Mouse (Mus musculus) erythroblast, adult 5-6 weeks (primary cell): ENCODE data around the gene Sec1. TPM values are rescaled to one million over a fixed set of nuclear protein-coding genes. Genes with fewer than 3 reads are reported as not detected.
A peak's percentile ranks its signal among the peaks of the same experiment; 100 is the strongest.

ENCODE experiments used
- ATAC-seq: replicated peaks from 2 replicates; pipeline ENCODE4 v1.8.0; 2016; ENCODE audit warnings: moderate number of reproducible peaks, mild to moderate bottlenecking, moderate TSS enrichment, inconsistent platforms; ENCODE audit not compliant: poor library complexity, low FRiP score, severe bottlenecking
- total RNA-seq, 2 experiments: library from RNA; stranded (forward) in 1 of 2; stranded (reverse) in 1 of 2; fragments of 150-400 nt in 1 of 2; fragments of 200-764, 138-1000 nt in 1 of 2; gene quantifications; 2 replicates each; pipeline versions ENCODE4 v1.2.3 to v1.2.4; 2015 to 2017; ENCODE audit warnings: low replicate concordance in 2 of 2

Sec1 gene
- total RNA-seq, 2 experiments from 2014 or later: not detected

GRCm38 (mm10) chr7:45706721-45707241 lies 12.6 kb upstream of the Sec1 start:
- ATAC-seq: no peak

GRCm38 (mm10) chr7:45705873-45706281 lies 11.7 kb upstream of the Sec1 start:
- ATAC-seq: no peak

- ATAC-seq: no peak
Measured at GRCm38 (mm10) chr7:45705443-45705864, 11.3 kb upstream of the Sec1 start.

- ATAC-seq: peak; percentile 77
Measured at GRCm38 (mm10) chr7:45704730-45705442, 10.7 kb upstream of the Sec1 start, which contains the start of gene Dbp. TSS of gene Dbp (plus strand) at chr7:45705088.

- no peak for ATAC-seq
Measured at GRCm38 (mm10) chr7:45704046-45704559, 9.9 kb upstream of the Sec1 start.

- ATAC-seq: no peak
Measured at GRCm38 (mm10) chr7:45703521-45704033, 9.4 kb upstream of the Sec1 start.

- no peak for ATAC-seq
Measured at GRCm38 (mm10) chr7:45702809-45703520, 8.8 kb upstream of the Sec1 start.

GRCm38 (mm10) chr7:45702316-45702715 lies 8.1 kb upstream of the Sec1 start:
- ATAC-seq: no peak

- no peak for ATAC-seq
Measured at GRCm38 (mm10) chr7:45701607-45702006, 7.4 kb upstream of the Sec1 start.

GRCm38 (mm10) chr7:45701072-45701471 lies 6.9 kb upstream of the Sec1 start:
- no peak for ATAC-seq

- ATAC-seq: no peak
Measured at GRCm38 (mm10) chr7:45700301-45701015, 6.3 kb upstream of the Sec1 start.

GRCm38 (mm10) chr7:45699523-45700141 lies 5.4 kb upstream of the Sec1 start, which contains the start of gene Car11:
TSS of gene Car11 (plus strand) at chr7:45699843.
- ATAC-seq: no peak

- no peak for ATAC-seq
Measured at GRCm38 (mm10) chr7:45697894-45698293, 3.7 kb upstream of the Sec1 start.

- ATAC-seq: no peak
Measured at GRCm38 (mm10) chr7:45695098-45695497, 896 bp upstream of the Sec1 start.

- ATAC-seq: no peak
Measured at GRCm38 (mm10) chr7:45692364-45692763, 1.8 kb downstream of the Sec1 start.

- no peak for ATAC-seq
Measured at GRCm38 (mm10) chr7:45689800-45690199, 4.4 kb downstream of the Sec1 start.

GRCm38 (mm10) chr7:45689099-45689498 lies 5.1 kb downstream of the Sec1 start:
- no peak for ATAC-seq

GRCm38 (mm10) chr7:45686841-45687240 lies 7.4 kb downstream of the Sec1 start:
- ATAC-seq: no peak

GRCm38 (mm10) chr7:45685811-45686210 lies 8.4 kb downstream of the Sec1 start:
- no peak for ATAC-seq
